Mouse (Mus musculus) kidney, adult 2 months (tissue): ENCODE measurements around the gene Tcf23. TPM values are rescaled to one million over a fixed set of nuclear protein-coding genes. Genes with fewer than 3 reads are reported as not detected.
A peak's percentile ranks its signal among the peaks of the same experiment; 100 is the strongest.

Source experiments
- DNase-seq: peaks from one replicate; pipeline ENCODE4 v3.0.0; 2021
- H3K27ac ChIP-seq: fragments of 200-500 bp; 2 replicates; pipeline ENCODE4 v1.5.1; 2012; ENCODE audit warnings: low read depth, low read length, control low read depth, inconsistent platforms; ENCODE audit not compliant: insufficient read depth
- H3K27me3 ChIP-seq: fragments of 200-500 bp; replicated peaks from 2 replicates; pipeline ENCODE4 v1.6.1; 2012; ENCODE audit warnings: mild to moderate bottlenecking, moderate library complexity, low read length, inconsistent platforms; ENCODE audit not compliant: control insufficient read depth, insufficient read depth
- H3K36me3 ChIP-seq: fragments of 200-500 bp; 2 replicates; pipeline ENCODE4 v1.6.1; 2012; ENCODE audit warnings: mild to moderate bottlenecking, moderate library complexity, low read length, inconsistent platforms; ENCODE audit not compliant: control insufficient read depth, insufficient read depth
- H3K4me1 ChIP-seq: fragments of 200-500 bp; 2 replicates; pipeline ENCODE4 v1.6.1; 2011; ENCODE audit warnings: low read length; ENCODE audit not compliant: control insufficient read depth, insufficient read depth
- H3K4me3 ChIP-seq: fragments of 200-500 bp; 2 replicates; pipeline ENCODE4 v1.5.1; 2011; ENCODE audit warnings: mild to moderate bottlenecking, low read depth, low read length, control low read depth; ENCODE audit not compliant: insufficient read depth
- CTCF ChIP-seq: fragments of 200-500 bp; conservative IDR thresholded peaks from 2 replicates; pipeline ENCODE4 v1.5.1; 2011; ENCODE audit warnings: low read depth, mild to moderate bottlenecking, control low read depth, low read length, moderate library complexity, mixed read lengths; ENCODE audit not compliant: insufficient read depth, insufficient read length
- POLR2A ChIP-seq: fragments of 200-500 bp; IDR thresholded peaks from one replicate; pipeline ENCODE4 v1.6.1; 2011; ENCODE audit warnings: low read depth, low read length, control low read depth
- WGBS: fragments of 180-500 bp; shearing (Covaris S2); methylation state at CpG from one replicate; pipeline ENCODE4 v1.1.7; 2018; 5-methylcytosine and 5-hydroxymethylcytosine counted together
- polyA plus RNA-seq: library from polyadenylated mRNA; depleted of rRNA; stranded (reverse); fragments of >200 nt; gene quantifications from 2 replicates; pipeline ENCODE4 v1.2.3, GENCODE M21; 2012

Tcf23 gene
- polyA plus RNA-seq, 1 experiment = 0.16 TPM

DNA sequence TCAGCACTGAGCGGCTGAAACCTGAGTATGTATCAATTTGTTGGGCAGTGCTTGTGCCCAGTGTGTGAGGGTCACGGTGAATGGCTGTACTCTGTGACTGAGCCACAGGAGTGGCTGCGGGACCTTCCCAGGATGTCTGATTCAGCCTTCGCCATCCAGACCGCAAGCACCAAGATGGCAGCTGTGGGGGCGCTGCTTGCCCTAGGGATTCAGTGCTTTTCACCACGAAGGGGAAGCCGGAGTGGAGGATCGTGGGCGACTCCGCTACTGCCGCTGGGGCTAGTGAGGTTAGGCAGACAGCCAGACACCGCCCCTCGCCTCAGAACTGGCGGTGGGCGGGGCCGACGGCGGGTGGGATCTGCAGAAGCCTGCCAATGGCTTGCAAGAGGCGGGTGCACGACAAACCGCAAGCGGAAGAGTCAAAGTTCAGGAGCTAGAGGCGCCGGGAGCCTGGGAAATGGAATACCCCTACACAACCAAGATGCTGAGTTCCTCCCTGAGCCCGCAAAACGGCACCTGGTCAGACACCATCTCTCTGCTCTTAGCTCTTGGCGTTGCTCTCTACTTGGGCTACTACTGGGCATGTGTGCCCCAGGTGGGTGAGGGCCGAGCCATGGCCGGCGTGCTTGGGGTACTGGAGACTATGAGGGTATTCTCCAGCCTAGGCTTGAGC lies 18.7 kb upstream of the Tcf23 start:
- DNase-seq = peak; percentile 97
- no peaks in the 10 kb centered on the region for H3K27me3 ChIP-seq
- under 1% methylated on average over 31 of the region's 31 CpGs for WGBS
- peak; percentile 59 for TF ChIP-seq POLR2A
- TF ChIP-seq CTCF = no peak
- peak overlapping the region; percentile 97 for H3K4me3 ChIP-seq
- H3K4me1 ChIP-seq = peaks cover 18% of the 10 kb centered on the region
- no peaks in the 10 kb centered on the region; the same call in 1 of the 2 replicates for H3K36me3 ChIP-seq
- peak overlapping the region; percentile 88 for H3K27ac ChIP-seq

DNA sequence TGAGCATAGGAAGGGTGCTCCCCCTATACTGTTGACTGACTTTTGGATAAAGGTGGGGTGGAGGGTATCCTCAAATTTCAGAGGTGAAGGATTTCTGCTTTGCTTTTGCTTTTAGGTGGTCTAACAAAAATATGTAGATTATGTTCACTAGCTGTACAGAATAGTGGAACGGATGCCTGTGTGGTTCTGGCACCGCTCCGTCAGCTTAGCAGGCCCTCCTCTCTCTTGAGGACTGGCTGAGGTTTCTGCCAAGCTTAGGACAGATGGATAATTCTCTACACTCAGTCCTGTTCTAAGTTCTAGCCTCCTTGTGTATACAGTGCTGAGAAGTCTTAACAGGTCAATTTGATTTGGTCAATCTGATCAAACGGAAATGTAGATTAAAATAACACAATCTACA lies 18.0 kb upstream of the Tcf23 start:
- 40% methylated on average over 4 of the region's 4 CpGs for WGBS
- Histone ChIP-seq H3K4me3 (peak overlapping the region; percentile 97), H3K27ac (peak overlapping the region; percentile 66), H3K27me3 (no peaks in the 10 kb centered on the region), H3K4me1 (peaks cover 17% of the 10 kb centered on the region), H3K36me3 (no peaks in the 10 kb centered on the region; the same call in 1 of the 2 replicates)
- DNase-seq = peak; percentile 51
- no peak for TF ChIP-seq POLR2A
- TF ChIP-seq CTCF = no peak

DNA sequence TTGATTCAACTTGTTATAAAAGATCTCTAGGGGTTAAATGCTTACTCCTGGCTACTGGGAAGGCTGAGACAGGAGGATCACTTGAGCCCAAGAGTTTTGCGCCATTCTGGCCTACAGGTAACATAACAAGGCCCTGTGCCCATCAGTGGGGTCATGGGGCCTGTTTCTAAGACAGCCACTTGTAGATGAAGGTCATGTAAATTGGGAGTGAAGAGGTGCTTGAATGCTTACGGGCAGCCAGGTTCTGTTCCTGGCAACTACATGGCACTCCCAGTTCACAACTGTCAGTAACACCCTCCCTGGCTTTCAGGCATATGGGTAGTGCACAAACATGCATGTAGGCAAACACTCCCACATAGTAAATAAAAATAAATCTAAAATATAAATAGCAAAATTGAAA lies 17.5 kb upstream of the Tcf23 start:
- no peaks in the 10 kb centered on the region; the same call in 1 of the 2 replicates for H3K36me3 ChIP-seq
- 73% methylated on average over 2 of the region's 2 CpGs for WGBS
- no peak for TF ChIP-seq CTCF
- H3K27me3 ChIP-seq = no peaks in the 10 kb centered on the region
- no peak overlapping the region for H3K27ac ChIP-seq
- peaks cover 15% of the 10 kb centered on the region; the same call in 1 of the 2 replicates for H3K4me1 ChIP-seq
- H3K4me3 ChIP-seq = peak overlapping the region; percentile 31; the same call in 1 of the 2 replicates
- no peak for DNase-seq

DNA sequence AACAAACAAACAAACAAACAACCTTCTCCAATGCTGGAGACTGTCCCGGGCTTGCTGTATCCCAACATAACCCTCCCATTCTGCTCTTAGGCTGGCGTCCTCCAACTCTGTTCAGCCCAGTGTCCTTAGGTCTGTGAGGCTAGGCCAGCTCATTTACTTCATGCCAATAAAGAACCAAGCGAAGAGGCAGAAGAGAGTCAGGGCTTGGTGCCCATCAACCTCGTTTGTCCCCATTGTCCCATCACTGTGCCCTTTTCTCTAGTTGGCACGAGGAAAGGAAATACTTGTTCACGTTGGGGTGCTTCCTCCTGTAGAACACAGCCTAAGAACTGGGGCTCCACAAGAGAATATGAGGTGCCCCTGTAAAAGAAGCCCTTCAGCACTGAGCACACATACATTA lies 16.8 kb upstream of the Tcf23 start:
- Histone ChIP-seq H3K36me3 (no peaks in the 10 kb centered on the region; the same call in 1 of the 2 replicates), H3K27ac (no peak overlapping the region), H3K4me1 (peaks cover 15% of the 10 kb centered on the region; the same call in 1 of the 2 replicates), H3K4me3 (no peak overlapping the region), H3K27me3 (no peaks in the 10 kb centered on the region)
- TF ChIP-seq POLR2A (no peak), CTCF (no peak)
- WGBS = 59% methylated on average over 6 of the region's 6 CpGs
- no peak for DNase-seq

DNA sequence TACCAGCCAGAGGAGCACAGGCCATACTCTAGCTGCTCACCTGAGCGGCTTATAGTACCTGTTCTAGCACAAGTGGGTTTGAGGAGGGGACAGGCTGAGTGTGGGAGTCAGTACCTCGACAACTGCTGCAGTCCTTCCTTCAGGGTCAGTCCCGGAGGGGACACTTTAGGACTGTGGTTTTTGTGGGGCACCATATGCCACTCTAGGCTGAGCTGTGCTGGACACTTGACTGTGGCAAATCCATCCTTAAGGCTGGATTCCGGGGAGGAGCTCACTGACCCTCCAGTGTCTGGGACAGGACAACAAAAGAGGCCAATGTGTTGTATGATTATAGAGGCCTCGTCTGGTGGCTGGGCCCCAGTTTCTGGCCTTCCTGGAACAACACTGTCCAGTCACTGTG lies 15.9 kb upstream of the Tcf23 start:
- Histone ChIP-seq H3K4me1 (peaks cover 15% of the 10 kb centered on the region), H3K27ac (no peak overlapping the region), H3K36me3 (no peaks in the 10 kb centered on the region; the same call in 1 of the 2 replicates), H3K4me3 (no peak overlapping the region), H3K27me3 (no peaks in the 10 kb centered on the region)
- TF ChIP-seq POLR2A (no peak), CTCF (no peak)
- no peak for DNase-seq
- WGBS = 88% methylated on average over 5 of the region's 5 CpGs

DNA sequence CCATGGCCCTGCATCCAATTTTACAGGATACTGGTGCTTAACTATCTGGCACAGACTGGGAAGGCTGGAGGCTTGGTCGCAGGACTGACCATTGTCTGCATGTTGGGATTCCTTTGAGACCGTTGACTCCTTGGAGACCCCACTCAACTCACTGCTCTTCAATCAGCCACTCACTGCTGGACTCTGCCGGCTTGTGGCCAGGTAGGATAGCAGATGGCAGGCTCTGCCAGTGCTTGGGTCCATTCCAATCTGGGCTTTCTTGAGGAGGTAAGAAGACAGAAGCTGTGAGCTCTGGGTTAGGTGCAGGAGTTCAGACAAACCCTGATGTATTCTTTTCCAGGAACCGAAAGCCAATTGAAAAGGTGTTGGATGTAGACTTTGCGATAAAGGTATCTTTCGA lies 14.4 kb upstream of the Tcf23 start:
- no peak overlapping the region for H3K4me3 ChIP-seq
- TF ChIP-seq POLR2A (no peak), CTCF (no peak)
- H3K27ac ChIP-seq = no peak overlapping the region
- H3K36me3 ChIP-seq = peaks cover 1% of the 10 kb centered on the region; the same call in 1 of the 2 replicates
- no peak for DNase-seq
- WGBS = 88% methylated on average over 6 of the region's 6 CpGs
- no peaks in the 10 kb centered on the region for H3K27me3 ChIP-seq
- peaks cover 24% of the 10 kb centered on the region for H3K4me1 ChIP-seq

DNA sequence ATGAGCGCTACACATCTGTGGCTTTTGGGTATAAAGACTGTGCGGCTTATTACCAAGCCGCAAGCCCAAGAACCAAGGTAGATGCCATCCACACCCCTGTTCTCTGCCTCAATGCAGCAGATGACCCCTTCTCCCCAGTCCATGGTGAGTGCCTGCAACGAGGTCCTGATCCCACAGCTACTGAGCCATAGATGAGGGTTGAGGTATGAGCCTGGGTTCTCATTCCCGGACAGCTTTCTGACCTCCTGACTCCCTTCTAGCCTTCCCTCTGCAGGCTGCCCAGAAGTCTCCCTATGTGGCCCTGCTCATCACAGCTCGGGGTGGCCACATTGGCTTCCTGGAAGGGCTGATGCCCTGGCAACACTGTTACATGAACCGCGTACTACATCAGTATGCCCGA lies 13.9 kb upstream of the Tcf23 start:
- TF ChIP-seq CTCF (no peak), POLR2A (peak; percentile 13)
- WGBS = 87% methylated on average over 9 of the region's 9 CpGs
- no peaks in the 10 kb centered on the region for H3K27me3 ChIP-seq
- H3K4me1 ChIP-seq = peaks cover 20% of the 10 kb centered on the region
- peaks cover 1% of the 10 kb centered on the region; the same call in 1 of the 2 replicates for H3K36me3 ChIP-seq
- no peak for DNase-seq
- no peak overlapping the region for H3K27ac ChIP-seq
- H3K4me3 ChIP-seq = no peak overlapping the region

DNA sequence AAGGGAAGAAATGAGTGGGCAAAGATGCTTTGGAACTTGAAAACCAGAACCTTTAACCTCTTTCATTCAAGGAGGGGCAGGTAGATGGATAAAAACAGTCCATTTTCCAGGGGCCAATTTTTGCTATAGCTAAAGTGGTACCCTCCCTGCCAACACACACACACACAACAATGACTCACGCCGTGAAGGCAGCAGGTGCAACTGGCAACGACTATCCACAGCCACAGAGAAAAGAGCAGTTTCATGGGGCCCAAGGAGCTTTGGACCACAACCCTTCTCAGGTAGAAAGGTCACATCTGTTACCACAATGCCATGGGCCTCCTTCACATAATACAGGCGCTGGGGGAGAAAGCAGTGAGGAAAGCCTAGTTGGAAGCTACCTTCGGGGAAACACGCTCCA lies 12.7 kb upstream of the Tcf23 start:
- Histone ChIP-seq H3K4me3 (no peak overlapping the region), H3K27me3 (no peaks in the 10 kb centered on the region), H3K4me1 (peaks cover 20% of the 10 kb centered on the region), H3K36me3 (peaks cover 1% of the 10 kb centered on the region; the same call in 1 of the 2 replicates), H3K27ac (no peak overlapping the region)
- no peak for DNase-seq
- TF ChIP-seq POLR2A = no peak
- TF ChIP-seq CTCF = no peak
- WGBS = 86% methylated on average over 6 of the region's 6 CpGs
